Mouse (Mus musculus) lung, postnatal 0 days (tissue): ENCODE results near the gene Pycr1. TPM values are rescaled to one million over a fixed set of nuclear protein-coding genes. Genes with fewer than 3 reads are reported as not detected.
A peak's percentile ranks its signal among the peaks of the same experiment; 100 is the strongest.

Source experiments
- ATAC-seq: fragments of 200-750 bp; cut with Nextera tagmentation; 2 replicates; pipeline ENCODE4 v1.8.0; 2017; ENCODE audit warnings: moderate library complexity
- DNase-seq: peaks from one replicate; pipeline ENCODE4 v3.0.0-alpha.2; 2016; ENCODE audit warnings: low spot score
- H3K27ac ChIP-seq: fragments of 300-500 bp; sonication (generic); 2 replicates; pipeline ENCODE4 v1.5.1; 2014; ENCODE audit warnings: antibody characterized with exemption, mild to moderate bottlenecking, low read length, mixed read lengths
- H3K27me3 ChIP-seq: fragments of 300-500 bp; sonication (generic); replicated peaks from 2 replicates; pipeline ENCODE4 v1.6.1; 2014; ENCODE audit warnings: low read length, mixed read lengths; ENCODE audit not compliant: insufficient read depth
- H3K36me3 ChIP-seq: fragments of 300-500 bp; sonication (generic); 2 replicates; pipeline ENCODE4 v1.6.1; 2014; ENCODE audit warnings: low read length, mixed read lengths; ENCODE audit not compliant: insufficient read depth
- H3K4me1 ChIP-seq: fragments of 300-500 bp; sonication (generic); 2 replicates; pipeline ENCODE4 v1.6.1; 2014; ENCODE audit warnings: antibody characterized with exemption, low read depth, low read length, mixed read lengths; ENCODE audit not compliant: insufficient read depth
- H3K4me2 ChIP-seq: fragments of 300-500 bp; sonication (generic); replicated peaks from 2 replicates; pipeline ENCODE4 v1.6.1; 2014; ENCODE audit warnings: low read depth, mild to moderate bottlenecking, low read length, moderate library complexity, mixed read lengths
- H3K4me3 ChIP-seq: fragments of 300-500 bp; sonication (generic); 2 replicates; pipeline ENCODE4 v1.5.1; 2014; ENCODE audit warnings: low read depth, low read length
- H3K9ac ChIP-seq: fragments of 300-500 bp; sonication (generic); replicated peaks from 2 replicates; pipeline ENCODE4 v1.6.1; 2014; ENCODE audit warnings: low read depth, mild to moderate bottlenecking
- H3K9me3 ChIP-seq: fragments of 300-500 bp; sonication (generic); 2 replicates; pipeline ENCODE4 v1.6.1; 2016; ENCODE audit warnings: low read length, mixed read lengths
- CTCF ChIP-seq: IDR thresholded peaks from 2 replicates; pipeline ENCODE4 v1.5.1; 2016; ENCODE audit warnings: antibody characterized with exemption, mild to moderate bottlenecking
- EP300 ChIP-seq: IDR thresholded peaks from 2 replicates; pipeline ENCODE4 v1.6.1; 2016; ENCODE audit warnings: antibody characterized with exemption, mild to moderate bottlenecking, control low read depth
- WGBS: fragments of 180-500 bp; shearing (Covaris S2); extraction: QIAGEN DNeasy Blood & Tissue Kit; methylation state at CpG from one replicate; pipeline ENCODE4 v1.1.7; 2014; 5-methylcytosine and 5-hydroxymethylcytosine counted together
- polyA plus RNA-seq: library from polyadenylated mRNA; unstranded; fragments of >200 nt; fragmentation: Nextera tagmentation; extraction: Ambion mirVana; gene quantifications from 2 replicates; pipeline ENCODE4 v1.2.1, GENCODE M21; 2015

Gene Pycr1
- polyA plus RNA-seq, 1 experiment from 2014 or later, result 7.1 TPM

DNA sequence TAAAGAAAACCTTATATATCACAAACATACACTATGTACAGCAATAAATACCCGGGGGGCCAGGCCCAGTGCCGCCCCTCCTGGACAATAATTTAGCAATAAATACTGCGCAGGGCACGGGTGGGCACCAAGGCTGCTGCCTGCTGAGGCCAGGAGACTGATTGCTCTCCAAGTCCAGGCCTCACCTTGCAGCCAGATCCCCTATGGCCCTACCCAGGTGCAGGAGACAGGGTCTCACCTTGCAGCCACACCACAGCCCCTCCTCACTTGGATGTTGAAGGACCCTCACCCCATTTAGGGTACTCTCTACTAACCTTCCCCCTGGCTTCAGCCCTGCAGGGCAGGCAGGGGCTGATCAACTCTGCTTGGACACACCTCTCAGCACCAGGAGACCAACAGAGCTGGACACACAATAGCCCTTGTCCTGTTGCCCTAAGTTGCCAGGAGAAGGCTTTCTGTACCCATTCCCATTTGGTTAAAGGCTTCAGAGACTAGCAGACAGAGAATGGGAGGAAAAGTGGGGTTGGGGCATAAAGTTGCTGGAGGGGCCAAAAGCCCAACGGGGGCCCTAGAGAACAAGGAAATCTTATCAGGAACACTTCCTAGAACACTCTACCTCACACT is 18.3 kb downstream of the Pycr1 start, which contains the start of gene Sirt7:
Sirt7 (minus strand) TSS at position 89 of the 624 bp plus-strand sequence.
- DNase-seq (no peak), ATAC-seq (peak; percentile 9; the same call in 1 of the 2 replicates)
- WGBS, result 14% methylated on average over 5 of the region's 5 CpGs
- H3K9ac ChIP-seq, result peak within 1 kb of the TSS; percentile 78
- no peak for TF ChIP-seq CTCF
- TF ChIP-seq EP300, result no peak
- peaks cover 16% of the 10 kb centered on the region for H3K36me3 ChIP-seq
- H3K4me2 ChIP-seq, result peak within 1 kb of the TSS; percentile 98
- H3K27ac ChIP-seq, result peak within 1 kb of the TSS; percentile 84
- H3K4me1 ChIP-seq, result peaks cover 10% of the 10 kb centered on the region
- no peaks in the 10 kb centered on the region for H3K27me3 ChIP-seq
- no peaks in the 10 kb centered on the region for H3K9me3 ChIP-seq
- peak within 1 kb of the TSS; percentile 93 for H3K4me3 ChIP-seq

- 0% methylated on average over 53 of the region's 53 CpGs for whole genome bisulfite sequencing
- H3K9ac ChIP-seq, result peak overlapping the region; percentile 78
- peak overlapping the region; percentile 98 for H3K4me2 ChIP-seq
- peaks cover 5% of the 10 kb centered on the region; the same call in 1 of the 2 replicates for H3K4me1 ChIP-seq
- no peaks in the 10 kb centered on the region for H3K9me3 ChIP-seq
- H3K27me3 ChIP-seq, result no peaks in the 10 kb centered on the region
- peaks cover 18% of the 10 kb centered on the region for H3K36me3 ChIP-seq
- ATAC-seq (peak; percentile 87), DNase-seq (peak; percentile 96)
- H3K4me3 ChIP-seq, result peak overlapping the region; percentile 93
- H3K27ac ChIP-seq, result peak overlapping the region; percentile 84
- TF ChIP-seq EP300 (no peak), CTCF (no peak)
These were observed 18.9 kb downstream of the Pycr1 start for GRCm38 (mm10) chr11:120624680-120625111.

DNA sequence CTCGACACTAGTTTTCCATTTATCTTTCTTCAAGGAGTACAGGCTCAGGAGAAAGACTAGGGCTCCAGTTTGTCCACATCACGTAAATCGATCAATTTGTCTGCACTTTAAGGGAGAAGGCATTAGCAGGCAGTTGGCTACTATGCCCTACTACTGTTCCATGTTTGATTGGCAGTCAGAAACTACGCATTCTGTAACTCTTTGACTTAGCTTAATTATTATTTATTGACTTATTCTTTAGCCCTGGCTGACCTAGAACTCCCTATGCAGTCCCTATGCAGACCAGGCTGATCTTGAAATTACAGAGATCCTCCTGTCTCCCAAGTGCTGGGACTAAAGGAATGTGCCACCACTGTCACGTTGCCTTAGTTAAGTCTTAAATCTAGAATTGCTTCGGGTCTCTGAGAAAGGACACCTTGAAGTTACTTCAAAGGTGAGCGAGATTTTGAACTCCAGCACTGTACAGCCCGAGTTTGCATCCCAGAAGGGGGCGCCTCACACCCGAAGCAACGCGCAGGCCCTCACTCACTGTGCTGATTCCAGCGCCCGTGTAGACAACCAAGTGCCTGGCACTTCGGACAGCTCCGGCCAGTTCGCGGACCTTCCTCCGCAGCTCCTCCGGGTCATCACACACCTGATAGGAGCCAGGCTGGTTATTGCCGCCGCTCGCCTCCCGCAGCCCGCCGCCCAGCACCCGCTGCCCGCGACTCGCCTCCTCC is 19.4 kb downstream of the Pycr1 start:
- 0 out of 2 replicates have a peak, but pooled peaks cover 4% of the 10 kb centered on the region for H3K4me1 ChIP-seq
- peak; percentile 71 for TF ChIP-seq CTCF
- TF ChIP-seq EP300, result no peak
- H3K27me3 ChIP-seq, result no peaks in the 10 kb centered on the region
- H3K9ac ChIP-seq, result peak overlapping the region; percentile 78
- peak; percentile 81 for ATAC-seq
- DNase-seq, result peak; percentile 71
- H3K4me3 ChIP-seq, result peak overlapping the region; percentile 93
- H3K9me3 ChIP-seq, result no peaks in the 10 kb centered on the region
- H3K36me3 ChIP-seq, result peaks cover 18% of the 10 kb centered on the region
- WGBS, result 10% methylated on average over 29 of the region's 30 CpGs
- H3K4me2 ChIP-seq, result peak overlapping the region; percentile 98
- peak overlapping the region; percentile 84 for H3K27ac ChIP-seq

DNA sequence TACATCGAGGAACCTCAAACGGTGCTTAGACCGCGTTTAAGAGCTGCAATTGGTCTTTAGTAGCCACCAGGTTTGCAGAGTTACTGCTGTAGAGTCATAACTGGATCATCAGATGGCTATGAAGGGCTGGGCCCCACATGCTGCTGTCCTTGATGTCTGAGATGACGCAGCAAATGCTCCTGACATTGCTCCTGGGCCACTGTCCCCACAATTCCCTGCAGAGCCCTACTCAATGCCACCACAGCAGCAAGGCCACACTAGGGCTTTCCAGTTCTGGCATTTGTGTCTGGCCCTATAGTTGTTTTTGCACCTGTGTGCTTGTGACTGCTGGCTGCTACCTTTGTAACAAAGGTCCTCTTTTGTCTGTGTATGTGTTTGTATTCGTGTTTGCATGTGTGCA is 20.8 kb downstream of the Pycr1 start:
- no peak overlapping the region for H3K4me3 ChIP-seq
- no peaks in the 10 kb centered on the region for H3K9me3 ChIP-seq
- H3K27ac ChIP-seq, result no peak overlapping the region
- 0 out of 2 replicates have a peak, but pooled peaks cover 4% of the 10 kb centered on the region for H3K4me1 ChIP-seq
- no peak overlapping the region for H3K4me2 ChIP-seq
- peaks cover 23% of the 10 kb centered on the region for H3K36me3 ChIP-seq
- no peak overlapping the region for H3K9ac ChIP-seq
- DNase-seq (no peak), ATAC-seq (no peak)
- TF ChIP-seq CTCF (no peak), EP300 (no peak)
- H3K27me3 ChIP-seq, result no peaks in the 10 kb centered on the region
- WGBS, result 89% methylated on average over 6 of the region's 6 CpGs

DNA sequence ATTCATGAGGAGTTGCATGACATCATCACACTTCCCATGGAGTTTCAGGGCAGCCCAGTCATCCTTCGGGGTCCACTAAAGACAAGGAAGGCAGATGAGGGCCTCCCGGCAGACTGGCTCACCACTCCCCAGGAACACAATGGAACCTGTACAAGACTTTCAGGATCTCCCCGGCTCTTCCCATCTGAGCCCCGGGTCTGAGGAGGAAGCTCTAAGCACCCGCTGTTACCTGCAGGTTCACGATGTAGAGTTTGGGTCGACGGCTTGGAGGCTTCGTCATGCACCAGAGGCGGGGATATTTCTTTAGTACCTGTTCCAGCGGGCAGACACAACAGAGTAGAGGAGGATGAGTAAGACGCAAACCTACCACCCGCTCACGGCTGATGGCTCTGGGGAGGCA is 23.4 kb downstream of the Pycr1 start:
- Histone ChIP-seq H3K4me3 (no peak overlapping the region), H3K9ac (no peak overlapping the region), H3K4me1 (peaks cover 10% of the 10 kb centered on the region), H3K4me2 (no peak overlapping the region), H3K36me3 (peaks cover 23% of the 10 kb centered on the region), H3K27me3 (no peaks in the 10 kb centered on the region), H3K9me3 (no peaks in the 10 kb centered on the region), H3K27ac (no peak overlapping the region)
- TF ChIP-seq CTCF (no peak), EP300 (no peak)
- ATAC-seq (no peak), DNase-seq (no peak)
- WGBS, result 92% methylated on average over 14 of the region's 14 CpGs

GRCm38 (mm10) chr11:120618619-120619535 is 24.7 kb downstream of the Pycr1 start:
- Histone ChIP-seq H3K9me3 (no peaks in the 10 kb centered on the region), H3K4me1 (peaks cover 8% of the 10 kb centered on the region), H3K4me2 (no peak overlapping the region), H3K4me3 (no peak overlapping the region), H3K36me3 (peaks cover 23% of the 10 kb centered on the region), H3K9ac (no peak overlapping the region), H3K27ac (no peak overlapping the region), H3K27me3 (no peaks in the 10 kb centered on the region)
- 96% methylated on average over 25 of the region's 25 CpGs for WGBS
- no peak for DNase-seq
- TF ChIP-seq CTCF, result no peak
- TF ChIP-seq EP300, result no peak
- no peak for ATAC-seq
